Mouse (Mus musculus) kidney, postnatal 10 days (tissue): ENCODE measurements around the gene Fam43a.

Experiments
- DNase-seq: peaks from one replicate; pipeline ENCODE4 v3.0.0; 2021; ENCODE audit warnings: mixed read lengths

Gene Fam43a

GRCm38 (mm10) chr16:30595835-30596557, 3.5 kb upstream of the Fam43a start:
- no peak for DNase-seq

DNA sequence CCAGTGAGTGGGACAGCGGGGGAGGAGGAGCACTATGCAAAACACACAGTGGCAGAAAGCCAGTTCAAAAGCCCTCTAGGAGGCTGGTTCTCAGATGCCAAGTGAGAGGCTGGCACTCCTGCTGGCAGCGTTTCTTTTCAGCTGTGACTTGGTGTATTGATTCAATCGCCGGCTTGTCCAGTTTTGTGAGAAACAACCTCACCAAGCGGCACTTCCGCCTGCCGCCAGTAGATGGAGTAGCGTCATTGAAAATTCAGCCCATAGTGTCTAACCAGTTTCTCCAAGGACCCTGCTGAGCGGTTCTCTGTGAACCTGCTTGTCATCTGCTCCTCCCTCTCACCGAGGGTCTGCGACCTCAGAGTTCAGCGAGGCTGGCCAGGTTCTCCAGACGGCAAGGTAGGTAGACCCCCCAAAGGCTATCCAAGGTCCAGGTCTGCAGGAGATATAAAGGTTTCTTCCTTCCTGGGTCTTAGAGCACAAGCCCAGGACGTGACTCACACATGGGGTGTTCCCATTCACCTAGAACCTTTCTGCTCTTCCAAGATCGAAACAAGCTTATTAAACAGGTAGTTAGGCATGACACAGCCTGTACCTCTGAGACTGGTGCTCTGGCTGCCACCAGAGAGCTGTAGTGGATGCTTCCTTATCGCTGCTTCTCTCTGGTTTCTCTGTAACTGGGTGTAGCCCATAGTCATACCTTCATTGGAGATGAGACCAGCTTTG, 2.4 kb upstream of the Fam43a start:
- peak; percentile 92 for DNase-seq

DNA sequence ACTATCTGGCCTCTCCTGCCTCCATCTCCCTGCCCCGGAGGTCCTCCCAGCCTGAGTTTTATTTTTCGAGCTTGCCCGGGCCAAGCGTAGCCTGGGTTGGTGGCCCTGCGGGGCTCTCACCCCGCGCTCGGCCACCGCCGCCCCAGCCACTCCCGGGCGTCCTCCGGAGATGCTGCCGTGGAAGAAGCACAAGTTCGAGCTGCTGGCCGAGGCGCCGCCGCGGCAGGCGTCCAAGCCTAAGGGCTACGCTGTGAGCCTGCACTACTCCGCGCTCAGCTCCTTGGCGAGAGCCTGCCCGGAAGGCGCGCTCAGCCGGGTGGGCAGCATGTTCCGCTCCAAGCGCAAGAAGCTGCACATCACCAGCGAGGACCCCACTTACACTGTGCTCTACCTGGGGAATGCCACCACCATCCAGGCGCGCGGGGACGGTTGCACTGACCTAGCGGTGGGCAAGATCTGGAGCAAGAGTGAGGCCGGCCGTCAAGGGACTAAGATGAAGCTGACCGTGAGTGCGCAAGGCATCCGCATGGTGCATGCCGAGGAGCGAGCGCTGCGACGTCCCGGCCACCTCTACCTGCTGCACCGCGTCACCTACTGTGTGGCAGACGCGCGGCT, 1.0 kb downstream of the Fam43a start:
- peak; percentile 81 for DNase-seq

- DNase-seq = peak; percentile 88
Observed at GRCm38 (mm10) chr16:30601046-30601832, 1.7 kb downstream of the Fam43a start.

- DNase-seq = peak; percentile 57
Observed at GRCm38 (mm10) chr16:30601946-30602345, 2.4 kb downstream of the Fam43a start.

DNA sequence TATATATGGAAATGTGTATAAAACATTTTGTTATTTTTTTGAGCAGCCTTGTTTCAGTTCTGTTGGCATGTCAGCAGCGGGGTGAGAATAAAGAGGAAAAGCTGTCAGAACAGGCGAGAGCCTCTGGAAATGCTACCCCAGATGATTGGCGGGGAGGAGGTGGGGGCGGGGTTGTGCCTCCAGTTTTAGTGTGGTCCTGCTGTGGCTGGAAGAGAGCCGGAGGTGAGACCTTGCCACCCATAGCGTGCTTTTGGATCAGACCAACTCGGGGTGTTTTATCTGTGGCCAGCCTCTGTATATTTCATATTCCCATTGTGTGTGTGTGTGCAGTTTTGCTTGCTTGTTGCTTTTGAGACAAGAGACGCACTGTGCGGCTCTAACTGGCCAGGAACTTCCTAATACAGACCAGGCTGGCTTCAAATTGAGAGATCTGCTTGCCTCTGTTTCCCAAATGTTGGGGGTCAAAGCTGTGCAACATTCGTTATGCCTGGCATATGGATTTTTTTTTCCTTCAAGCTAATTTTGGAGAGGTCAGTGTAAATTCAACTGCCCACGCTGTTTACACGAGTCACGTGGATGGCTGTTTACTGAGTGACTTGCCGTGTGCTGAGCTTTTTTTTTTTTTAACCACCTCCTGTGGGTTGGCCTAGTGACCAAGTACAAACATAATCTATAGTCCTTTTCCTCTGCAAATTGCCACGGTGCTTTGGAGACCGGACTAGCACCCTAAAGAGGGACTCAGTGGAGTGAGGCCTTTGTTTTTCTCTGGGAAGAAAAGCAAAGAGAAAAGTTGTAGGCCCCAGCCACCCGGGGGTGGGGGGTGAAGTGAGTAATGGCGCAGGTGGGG, 3.4 kb downstream of the Fam43a start:
- DNase-seq = peak; percentile 36

DNA sequence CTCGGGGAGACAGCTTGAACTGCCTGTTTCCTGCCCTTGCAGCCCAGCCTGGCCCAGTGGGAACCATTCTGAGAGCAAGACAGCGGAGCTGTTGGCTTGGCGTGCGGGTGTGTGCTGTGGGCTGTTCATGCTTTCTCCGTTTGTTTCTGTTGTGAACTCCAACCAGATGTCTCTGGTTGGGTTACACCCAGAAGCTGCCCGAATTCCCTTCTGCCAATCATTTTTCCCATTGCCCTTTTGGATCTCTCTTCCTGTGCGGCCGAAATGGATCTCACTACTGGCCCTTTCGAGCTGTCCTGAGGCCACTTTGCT, 4.0 kb downstream of the Fam43a start:
- DNase-seq = peak; percentile 48

- DNase-seq = no peak
Observed at GRCm38 (mm10) chr16:30604061-30604806, 4.7 kb downstream of the Fam43a start.

GRCm38 (mm10) chr16:30604807-30605137, 5.2 kb downstream of the Fam43a start:
- no peak for DNase-seq

DNA sequence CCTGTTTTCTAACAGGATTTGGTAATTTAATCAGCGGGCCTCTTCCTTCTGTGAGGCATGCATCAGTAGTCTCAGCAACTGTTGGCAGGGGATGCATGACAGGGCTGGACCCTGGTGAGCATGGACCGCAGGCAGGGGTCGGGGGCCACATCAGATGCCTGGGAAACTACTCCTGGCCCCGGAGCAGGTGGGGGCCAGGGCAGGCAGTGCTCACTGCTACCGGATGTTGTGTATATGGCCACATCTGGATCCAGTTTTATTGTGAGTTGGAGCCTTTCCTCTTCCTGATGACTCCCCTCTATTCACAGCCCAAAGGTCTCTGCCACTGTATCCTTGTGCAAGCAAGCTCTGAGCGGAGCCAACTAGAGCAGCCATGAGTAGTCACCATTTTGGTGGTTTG, 6.0 kb downstream of the Fam43a start:
- no peak for DNase-seq

- DNase-seq = no peak
Observed at GRCm38 (mm10) chr16:30607868-30608267, 8.3 kb downstream of the Fam43a start.

DNA sequence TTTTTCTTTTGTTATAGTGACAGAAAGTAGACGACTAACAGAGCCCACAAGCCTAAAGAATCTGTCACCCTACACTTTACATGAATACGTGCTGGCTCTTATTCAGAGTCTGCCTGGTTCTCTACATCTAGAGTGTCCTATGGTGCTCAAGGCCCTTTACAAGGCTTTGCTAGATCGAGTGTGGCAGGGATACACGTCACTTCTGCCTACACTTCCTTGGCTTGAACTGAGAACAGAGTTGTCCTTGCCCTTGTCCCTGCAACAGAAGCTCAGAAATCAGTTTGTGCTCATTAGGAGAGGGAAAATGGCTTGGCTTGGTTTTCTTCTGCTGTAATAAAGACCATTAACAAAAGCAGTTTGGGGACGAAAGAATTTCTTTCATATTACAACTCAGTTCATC, 11.8 kb downstream of the Fam43a start:
- no peak for DNase-seq

- no peak for DNase-seq
Observed at GRCm38 (mm10) chr16:30613122-30613521, 13.6 kb downstream of the Fam43a start.

- DNase-seq = no peak
Observed at GRCm38 (mm10) chr16:30614122-30614521, 14.6 kb downstream of the Fam43a start.

DNA sequence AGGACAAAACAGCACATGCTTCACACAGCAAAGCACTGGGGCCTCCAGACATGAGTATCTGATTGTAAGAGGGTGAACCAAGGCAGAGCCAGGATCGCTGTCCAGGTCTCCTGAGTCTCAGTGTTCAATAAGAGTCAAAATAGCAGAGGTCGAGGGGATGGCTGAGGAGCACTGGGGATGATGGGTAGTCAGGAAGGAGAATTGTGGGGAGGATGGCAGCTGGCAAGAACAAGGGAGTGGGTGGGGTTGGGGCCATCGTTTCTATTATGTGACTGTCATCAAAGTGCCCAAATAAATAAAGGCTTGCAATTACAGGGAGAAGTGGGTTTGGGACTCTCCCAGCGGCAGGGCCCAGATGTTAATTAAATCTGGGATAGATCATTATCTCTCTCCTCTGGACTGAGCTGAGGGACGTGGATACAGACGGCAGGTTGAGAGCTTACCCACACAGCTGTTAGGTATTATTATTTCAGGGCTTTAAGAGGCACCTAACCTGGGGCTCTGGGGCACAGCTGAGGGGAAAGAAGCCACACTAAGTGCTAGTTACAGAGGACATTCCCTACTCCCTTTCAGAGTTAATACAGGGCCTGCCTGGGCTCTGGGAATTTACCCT, 15.3 kb downstream of the Fam43a start:
- no peak for DNase-seq

- no peak for DNase-seq
Observed at GRCm38 (mm10) chr16:30616281-30616680, 16.8 kb downstream of the Fam43a start.

DNA sequence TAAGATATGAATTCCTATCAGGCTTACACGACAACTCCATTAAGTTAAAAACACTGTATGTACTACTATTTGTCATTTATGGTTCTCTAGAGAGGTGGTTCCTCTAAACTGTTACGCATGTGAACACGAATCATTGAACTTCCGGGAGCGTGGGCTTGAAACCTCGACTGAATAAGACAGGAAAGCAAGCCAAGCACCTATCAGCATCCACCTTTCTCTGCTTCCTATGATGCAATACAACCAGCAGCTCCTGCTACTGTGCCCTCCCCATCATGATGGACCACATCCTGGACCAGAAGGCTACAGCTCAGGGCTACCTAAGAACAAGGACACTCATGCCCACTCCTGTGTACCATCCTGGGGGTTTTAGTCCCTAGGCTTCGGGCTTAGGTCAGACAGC, 24.1 kb downstream of the Fam43a start:
- no peak for DNase-seq

GRCm38 (mm10) chr16:30624640-30625039, 25.1 kb downstream of the Fam43a start:
- no peak for DNase-seq

DNA sequence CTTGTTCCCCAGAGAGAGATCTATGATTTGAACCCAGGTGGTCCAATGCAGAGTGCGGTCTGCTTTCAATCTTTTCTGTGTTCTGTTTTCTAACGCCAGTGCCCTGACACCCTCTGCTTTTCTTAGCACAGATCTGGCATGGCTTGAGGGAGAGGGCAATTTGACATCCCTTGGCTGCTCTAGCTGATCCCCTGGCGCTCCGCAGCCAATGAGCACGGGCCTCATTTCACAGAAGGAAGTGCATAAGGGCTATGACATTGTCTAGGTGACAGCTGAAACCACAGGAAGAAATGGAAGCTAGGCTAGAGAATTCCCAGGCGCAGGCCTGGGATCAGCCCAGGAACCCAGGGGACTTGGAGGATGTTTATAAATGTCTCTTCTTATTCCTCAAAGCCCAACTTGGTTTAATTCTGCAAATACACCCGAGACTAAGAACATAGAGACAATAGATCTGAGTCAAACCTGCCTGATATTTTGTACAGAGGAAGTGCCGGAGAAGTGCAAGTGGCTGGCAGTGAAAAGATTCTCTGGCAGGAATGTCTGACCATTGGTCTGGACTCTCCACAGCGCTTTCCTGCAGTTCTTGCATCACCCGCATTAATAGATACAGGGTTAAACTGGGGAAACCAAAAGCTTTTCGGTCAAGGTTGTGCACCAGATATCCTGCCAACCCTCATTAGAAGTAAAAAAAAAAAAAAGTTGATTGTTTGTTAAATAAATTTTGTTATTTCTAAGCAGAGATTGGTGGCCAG, 28.2 kb downstream of the Fam43a start:
- DNase-seq = peak; percentile 33

DNA sequence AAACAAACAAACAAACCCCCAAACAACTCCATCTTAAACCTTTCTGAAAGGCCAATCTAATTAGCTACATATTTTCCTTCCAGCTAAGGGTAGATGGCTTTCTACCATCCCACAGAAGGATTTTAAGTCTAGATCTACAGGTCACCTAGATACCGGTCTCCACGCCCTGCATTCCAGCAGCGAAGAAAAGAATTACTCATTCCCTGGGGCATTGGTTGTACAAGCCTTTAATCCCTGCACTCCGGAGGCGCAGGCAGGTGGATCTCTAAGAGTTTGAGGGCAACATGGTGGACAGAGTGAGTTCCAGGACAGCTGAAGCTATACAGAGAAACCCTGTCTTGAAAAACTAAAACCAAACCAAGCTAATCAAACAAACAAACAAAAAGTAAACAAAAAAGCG, 28.9 kb downstream of the Fam43a start:
- DNase-seq = no peak

GRCm38 (mm10) chr16:30629509-30629908, 30.0 kb downstream of the Fam43a start:
- no peak for DNase-seq
